ENCODE assay signal across 26 mouse cellular contexts in genomic region chr2:9604984-9605383, GRCm38 (mm10).
A peak's percentile ranks its signal among the peaks of the same experiment; 100 is the strongest.
DNase-seq lines count a peak whose midpoint lies in the region; ATAC-seq lines count a peak whose summit lies in the region.
"Had no signal": no experiment of that assay in that cellular context is flagged by ENCODE, and none has a peak within 500 bp of the region (broad histone marks: within the 10 kb centered on the region; RNA-seq: fewer than 3 reads in every experiment).

No protein-coding gene starts in this region.

- H3K4me3 ChIP-seq in hindbrain, embryonic 11.5 days (ENCODE audit: low read depth, low read length): no peak overlapping the region
- no peak overlapping the region for H3K4me3 ChIP-seq in hindbrain, embryonic 10.5 days
- no peak overlapping the region for H3K4me3 ChIP-seq in neural tube, embryonic 14.5 days (ENCODE audit: low read depth, low read length)
- H3K4me3 ChIP-seq in hindbrain, embryonic 13.5 days: no peak overlapping the region
- H3K4me3 ChIP-seq: forebrain, embryonic 10.5 days; heart, embryonic 12.5 days; midbrain, embryonic 12.5 days had no signal

- DNase-seq in hindbrain, embryonic 11.5 days (ENCODE audit: low spot score): no peak
- DNase-seq in hindbrain, embryonic 10.5 days (ENCODE audit: low spot score): no peak
- DNase-seq in neural tube, embryonic 10.5 days (ENCODE audit: extremely low spot score, low spot score): no peak
- DNase-seq in retina, embryonic 14.5 days (ENCODE audit: low spot score): peak; percentile 32
- DNase-seq in layer of hippocampus, postnatal 14 days (ENCODE audit: low spot score in 2 of 2): no peak
- no peak for DNase-seq in frontal cortex, postnatal 10 days (ENCODE audit: low spot score in 2 of 2)
- DNase-seq: adrenal gland, adult 2 months; cerebellum, adult 18-20 months; gastrocnemius, postnatal 14 days; heart, adult 11 months; heart, postnatal 10 days; kidney, adult 11 months; layer of hippocampus, adult 9-11 months; liver, postnatal 0 days; lung, postnatal 10 days; thymus, adult 2 months; thymus, postnatal 4 days had no signal

- no peak overlapping the region for H3K4me2 ChIP-seq in hindbrain, embryonic 11.5 days (replicated peaks; ENCODE audit: low read depth, low read length)
- no peak overlapping the region for H3K4me2 ChIP-seq in neural tube, embryonic 14.5 days (ENCODE audit: low read depth, low read length)
- no peak overlapping the region for H3K4me2 ChIP-seq in hindbrain, embryonic 13.5 days
- H3K4me2 ChIP-seq: heart, embryonic 12.5 days; midbrain, embryonic 12.5 days had no signal

- H3K9me3 ChIP-seq in hindbrain, embryonic 11.5 days (ENCODE audit: control insufficient read depth, low read length): no peaks in the 10 kb centered on the region
- H3K9me3 ChIP-seq in hindbrain, embryonic 10.5 days: no peaks in the 10 kb centered on the region
- no peaks in the 10 kb centered on the region for H3K9me3 ChIP-seq in neural tube, embryonic 14.5 days (ENCODE audit: control insufficient read depth, low read length)
- H3K9me3 ChIP-seq in hindbrain, embryonic 13.5 days: no peaks in the 10 kb centered on the region
- H3K9me3 ChIP-seq: forebrain, embryonic 10.5 days; G1E; heart, embryonic 12.5 days; midbrain, embryonic 12.5 days had no signal

- H3K9ac ChIP-seq in hindbrain, embryonic 11.5 days (ENCODE audit: low read depth, low read length): no peak overlapping the region
- H3K9ac ChIP-seq in neural tube, embryonic 14.5 days (replicated peaks; ENCODE audit: low read depth, low read length): no peak overlapping the region
- no peak overlapping the region for H3K9ac ChIP-seq in hindbrain, embryonic 13.5 days
- H3K9ac ChIP-seq: heart, embryonic 12.5 days; liver, postnatal 0 days; midbrain, embryonic 12.5 days had no signal

- ATAC-seq in hindbrain, embryonic 11.5 days (ENCODE audit: low FRiP score): peak; percentile 30; the same call in 1 of the 2 replicates
- peak; percentile 74; the same call in 1 of the 2 replicates for ATAC-seq in neural tube, embryonic 14.5 days (ENCODE audit: low read depth)
- peak; percentile 73 for ATAC-seq in hindbrain, embryonic 13.5 days (ENCODE audit: low FRiP score)
- ATAC-seq: forebrain, embryonic 16.5 days; liver, postnatal 0 days had no signal

- H3K4me1 ChIP-seq in hindbrain, embryonic 11.5 days (replicated peaks; ENCODE audit: control insufficient read depth, insufficient read depth, low read length): 0 out of 2 replicates have a peak, but pooled peaks cover 3% of the 10 kb centered on the region
- H3K4me1 ChIP-seq in hindbrain, embryonic 10.5 days (replicated peaks): peaks cover 14% of the 10 kb centered on the region; the same call in 1 of the 2 replicates
- no peaks in the 10 kb centered on the region for H3K4me1 ChIP-seq in neural tube, embryonic 14.5 days (ENCODE audit: control insufficient read depth, insufficient read depth, low read length)
- H3K4me1 ChIP-seq in hindbrain, embryonic 13.5 days (replicated peaks): peaks cover 5% of the 10 kb centered on the region; the same call in 1 of the 2 replicates
- H3K4me1 ChIP-seq: heart, embryonic 12.5 days had no signal

- no peaks in the 10 kb centered on the region for H3K36me3 ChIP-seq in hindbrain, embryonic 11.5 days (ENCODE audit: control insufficient read depth, insufficient read depth, low read length)
- H3K36me3 ChIP-seq in hindbrain, embryonic 10.5 days: no peaks in the 10 kb centered on the region
- H3K36me3 ChIP-seq in neural tube, embryonic 14.5 days (ENCODE audit: control insufficient read depth, insufficient read depth, low read length): no peaks in the 10 kb centered on the region
- no peaks in the 10 kb centered on the region for H3K36me3 ChIP-seq in hindbrain, embryonic 13.5 days
- H3K36me3 ChIP-seq: forebrain, embryonic 10.5 days; G1E; heart, embryonic 12.5 days; midbrain, embryonic 12.5 days had no signal

- no peaks in the 10 kb centered on the region for H3K27me3 ChIP-seq in hindbrain, embryonic 11.5 days (ENCODE audit: control insufficient read depth, insufficient read depth, low read length)
- no peaks in the 10 kb centered on the region for H3K27me3 ChIP-seq in hindbrain, embryonic 10.5 days (ENCODE audit: insufficient read depth, poor library complexity, severe bottlenecking)
- no peaks in the 10 kb centered on the region for H3K27me3 ChIP-seq in neural tube, embryonic 14.5 days (ENCODE audit: control insufficient read depth, insufficient read depth, low read length)
- no peaks in the 10 kb centered on the region for H3K27me3 ChIP-seq in hindbrain, embryonic 13.5 days
- H3K27me3 ChIP-seq: CH12.LX; heart, embryonic 12.5 days had no signal

- WGBS in hindbrain, embryonic 11.5 days: 70% methylated on average over 6 of the region's 6 CpGs
- WGBS in hindbrain, embryonic 10.5 days: 78% methylated on average over 6 of the region's 6 CpGs
- 53% methylated on average over 6 of the region's 6 CpGs for WGBS in neural tube, embryonic 14.5 days
- 47% methylated on average over 6 of the region's 6 CpGs for WGBS in hindbrain, embryonic 13.5 days

- H3K27ac ChIP-seq in hindbrain, embryonic 11.5 days (ENCODE audit: low read depth, low read length): no peak overlapping the region
- no peak overlapping the region for H3K27ac ChIP-seq in hindbrain, embryonic 10.5 days
- no peak overlapping the region for H3K27ac ChIP-seq in neural tube, embryonic 14.5 days (ENCODE audit: low read depth, low read length)
- no peak overlapping the region for H3K27ac ChIP-seq in hindbrain, embryonic 13.5 days
- H3K27ac ChIP-seq: forebrain, embryonic 10.5 days; kidney, postnatal 0 days; midbrain, embryonic 12.5 days had no signal
